Mouse (Mus musculus) bone marrow macrophage, adult 2 months (primary cell): ENCODE results near the gene Fosl2. TPM values are rescaled to one million over a fixed set of nuclear protein-coding genes. Genes with fewer than 3 reads are reported as not detected.
A peak's percentile ranks its signal among the peaks of the same experiment; 100 is the strongest.

Experiments used
- H3K27ac ChIP-seq: 2 replicates; pipeline ENCODE4 v1.5.1; 2012; ENCODE audit warnings: low read depth, low read length; ENCODE audit not compliant: insufficient read depth
- H3K4me1 ChIP-seq: 2 replicates; pipeline ENCODE4 v1.6.1; 2012; ENCODE audit warnings: low read length; ENCODE audit not compliant: control insufficient read depth, insufficient read depth
- H3K4me3 ChIP-seq: 2 replicates; pipeline ENCODE4 v1.5.1; 2012; ENCODE audit warnings: mild to moderate bottlenecking, low read length, moderate library complexity; ENCODE audit not compliant: insufficient read depth
- CTCF ChIP-seq: IDR thresholded peaks from 2 replicates; pipeline ENCODE4 v1.5.1; 2012; ENCODE audit warnings: low read depth, mild to moderate bottlenecking, low read length, moderate library complexity
- POLR2A ChIP-seq: IDR thresholded peaks from 2 replicates; pipeline ENCODE4 v1.6.1; 2012; ENCODE audit warnings: mild to moderate bottlenecking, low read depth, low read length, borderline replicate concordance
- polyA plus RNA-seq: library from polyadenylated mRNA; stranded (reverse); fragments of >200 nt; gene quantifications from 2 replicates; pipeline ENCODE4 v1.2.4, GENCODE M21; 2012; ENCODE audit not compliant: missing spikeins, insufficient read depth, insufficient read length

The Fosl2 gene
- polyA plus RNA-seq, 1 experiment, result 18.7 TPM

DNA sequence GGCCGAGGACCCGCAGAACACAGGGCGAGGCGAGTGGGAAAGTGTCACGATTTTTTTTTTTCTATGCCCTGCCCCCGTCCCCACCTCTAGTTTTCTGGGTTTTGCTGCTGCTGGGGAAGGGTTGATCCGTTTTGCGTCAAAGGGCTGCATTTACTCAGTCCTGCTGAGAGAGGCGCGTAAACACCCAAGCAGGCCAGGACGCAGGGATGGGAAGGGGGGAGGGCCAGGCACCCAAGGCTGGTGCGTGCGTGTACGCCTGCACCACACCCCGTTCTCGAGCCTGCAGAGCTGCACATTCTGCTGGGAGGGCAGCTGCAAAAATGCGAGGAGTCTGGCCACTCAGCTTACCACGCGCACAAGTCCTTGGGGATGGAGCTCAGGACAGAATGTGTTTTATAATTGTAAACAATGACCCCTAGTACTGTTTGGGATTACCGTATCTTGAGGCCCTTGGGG is 2.0 kb upstream of the Fosl2 start:
- TF ChIP-seq POLR2A (no peak), CTCF (no peak)
- Histone ChIP-seq H3K4me1 (peaks cover 16% of the 10 kb centered on the region), H3K27ac (no peak overlapping the region), H3K4me3 (peak overlapping the region; percentile 62)

DNA sequence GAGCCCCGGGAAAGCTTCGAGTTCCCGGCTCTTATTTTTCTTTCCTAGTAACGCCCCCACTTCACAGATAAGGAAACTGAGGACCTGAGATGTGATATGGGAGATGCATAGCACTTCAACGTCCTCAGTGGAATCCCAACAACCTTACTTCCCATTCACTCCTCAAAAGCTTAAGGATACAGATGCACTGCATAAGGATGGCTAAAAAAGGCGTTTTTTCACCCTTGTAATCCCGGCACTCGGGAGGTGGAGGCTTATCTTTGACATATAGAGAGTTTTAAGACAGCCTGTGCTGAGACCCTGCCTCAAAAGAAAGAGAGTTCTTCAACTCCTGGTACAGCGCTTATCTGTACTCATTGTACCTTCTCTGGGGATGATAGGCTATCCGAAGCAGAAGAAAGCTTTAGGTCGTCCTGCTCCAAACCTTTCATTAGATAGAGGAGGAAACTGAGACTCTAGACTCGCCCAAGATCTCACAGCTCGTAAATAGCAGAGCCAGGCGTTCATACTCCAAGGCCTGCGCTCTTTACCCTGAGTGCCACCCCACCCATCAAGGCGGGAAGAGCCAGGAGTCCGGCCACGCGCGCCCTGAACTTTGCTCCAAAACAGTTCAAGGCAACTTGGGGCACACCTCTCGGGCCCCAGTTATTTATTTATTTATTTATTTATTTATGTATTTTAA is 1.4 kb upstream of the Fosl2 start:
- Histone ChIP-seq H3K27ac (no peak overlapping the region), H3K4me3 (peak overlapping the region; percentile 62), H3K4me1 (peaks cover 20% of the 10 kb centered on the region)
- TF ChIP-seq CTCF (no peak), POLR2A (no peak)

DNA sequence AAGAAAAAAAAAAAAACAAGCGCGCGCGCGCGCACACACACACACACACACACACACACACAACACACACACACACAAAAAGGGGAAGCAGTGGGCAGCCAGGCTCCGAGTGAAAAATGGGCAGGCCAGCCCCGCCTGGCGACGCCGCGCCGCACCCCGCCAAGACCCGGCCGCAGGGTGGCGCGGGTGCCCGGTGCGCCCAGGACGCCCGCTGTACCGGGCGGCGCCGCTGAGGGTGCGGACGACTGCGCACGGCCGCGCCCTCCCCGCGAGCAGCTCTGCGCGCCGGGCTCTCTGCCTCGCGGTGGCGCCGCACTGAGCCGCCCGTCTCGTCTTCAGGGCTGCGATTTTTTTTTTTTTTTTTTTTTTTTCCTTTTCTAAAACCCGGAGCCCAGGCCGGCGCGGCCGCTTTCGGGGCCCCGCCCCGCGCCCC is 682 bp upstream of the Fosl2 start:
- Histone ChIP-seq H3K27ac (peak overlapping the region; percentile 86), H3K4me1 (peaks cover 23% of the 10 kb centered on the region), H3K4me3 (peak overlapping the region; percentile 76)
- TF ChIP-seq CTCF (0 out of 2 replicates have a peak, but pooled peaks have one; percentile 13), POLR2A (no peak)

DNA sequence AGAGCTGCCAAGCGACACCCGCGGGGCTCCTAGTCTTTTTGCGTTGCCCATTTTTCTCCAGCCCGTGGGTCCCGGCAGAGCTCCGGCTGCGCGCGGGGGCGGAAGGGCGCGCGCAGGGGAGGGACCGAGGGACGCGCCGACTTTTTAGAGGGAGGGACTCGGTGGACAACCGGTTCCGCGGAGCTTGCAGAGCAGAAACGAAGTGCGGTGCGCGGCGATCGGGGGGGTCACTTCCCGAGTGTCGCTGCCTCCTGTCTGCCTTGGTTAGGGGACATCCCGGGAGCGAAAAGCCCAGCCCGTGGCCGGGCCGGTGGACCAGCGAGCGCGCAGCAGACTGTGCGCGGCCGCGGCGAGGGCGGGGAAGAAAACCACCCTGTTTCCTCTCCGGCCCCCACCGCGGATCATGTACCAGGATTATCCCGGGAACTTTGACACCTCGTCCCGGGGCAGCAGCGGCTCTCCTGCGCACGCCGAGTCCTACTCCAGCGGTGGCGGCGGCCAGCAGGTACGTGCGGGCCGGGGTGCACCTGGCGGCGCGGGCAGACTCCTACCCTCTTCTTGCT is 781 bp downstream of the Fosl2 start:
- H3K4me1 ChIP-seq, result peaks cover 25% of the 10 kb centered on the region
- peak overlapping the region; percentile 76 for H3K4me3 ChIP-seq
- TF ChIP-seq POLR2A, result no peak
- TF ChIP-seq CTCF, result no peak
- peak overlapping the region; percentile 80 for H3K27ac ChIP-seq

DNA sequence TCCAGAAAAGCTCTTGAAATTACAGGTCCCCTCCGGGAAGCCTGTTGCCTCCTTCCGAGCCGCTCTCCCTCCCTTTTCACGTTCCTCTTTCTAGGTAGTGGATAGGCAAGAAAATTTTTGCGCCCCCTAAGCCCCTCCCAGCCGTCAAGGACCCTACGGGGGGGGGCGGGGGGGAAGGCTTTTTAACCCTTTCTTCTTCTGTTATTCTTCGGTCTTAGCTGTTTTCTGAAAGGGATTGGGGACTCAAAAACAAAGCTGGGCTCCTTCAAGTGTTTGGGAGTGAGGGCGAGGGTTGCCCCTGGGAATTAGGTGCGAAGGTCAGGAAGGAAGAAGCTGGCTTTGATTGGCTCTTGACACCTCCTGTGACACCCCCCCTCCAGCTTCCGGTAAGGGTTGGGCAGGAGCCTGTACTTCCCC is 1.5 kb downstream of the Fosl2 start:
- peaks cover 25% of the 10 kb centered on the region for H3K4me1 ChIP-seq
- H3K4me3 ChIP-seq, result peak overlapping the region; percentile 76
- H3K27ac ChIP-seq, result no peak overlapping the region
- TF ChIP-seq CTCF (no peak), POLR2A (no peak)

DNA sequence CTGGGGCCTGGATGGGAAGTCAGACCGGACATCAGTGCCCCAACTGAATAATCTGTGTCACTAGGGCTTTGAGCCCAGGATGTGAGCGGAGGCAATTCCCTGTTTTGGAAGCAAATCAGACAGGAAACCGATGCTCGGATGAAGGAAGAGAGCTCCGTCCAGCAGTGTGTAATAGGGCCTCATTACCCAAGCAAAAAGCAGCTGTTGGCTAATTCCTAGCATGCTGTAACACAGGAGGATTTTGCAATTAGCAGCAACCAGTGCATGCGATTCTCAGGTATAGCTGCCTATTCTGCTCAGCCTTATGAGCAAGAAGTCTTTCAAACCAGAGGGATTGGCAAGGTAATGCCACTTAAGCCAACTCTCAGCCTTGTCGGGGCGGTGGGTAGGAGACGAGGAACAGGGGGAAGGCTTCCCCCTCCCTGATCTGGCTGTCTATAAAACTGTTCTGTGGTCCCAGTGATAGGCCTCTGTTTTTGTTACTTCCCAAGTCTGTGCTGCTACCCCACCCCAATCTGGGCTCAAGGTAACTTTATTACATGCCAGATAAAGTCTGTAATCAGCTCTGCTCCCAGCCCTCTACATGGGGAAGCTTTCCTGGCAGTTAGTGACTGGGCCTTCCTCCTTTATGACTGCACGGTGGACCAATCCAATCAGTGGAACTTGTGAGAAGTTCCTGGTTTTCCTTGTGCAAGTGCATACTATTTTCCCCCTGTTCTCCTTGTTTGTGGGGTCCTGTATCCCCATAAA is 3.0 kb downstream of the Fosl2 start:
- peak overlapping the region; percentile 56 for H3K27ac ChIP-seq

DNA sequence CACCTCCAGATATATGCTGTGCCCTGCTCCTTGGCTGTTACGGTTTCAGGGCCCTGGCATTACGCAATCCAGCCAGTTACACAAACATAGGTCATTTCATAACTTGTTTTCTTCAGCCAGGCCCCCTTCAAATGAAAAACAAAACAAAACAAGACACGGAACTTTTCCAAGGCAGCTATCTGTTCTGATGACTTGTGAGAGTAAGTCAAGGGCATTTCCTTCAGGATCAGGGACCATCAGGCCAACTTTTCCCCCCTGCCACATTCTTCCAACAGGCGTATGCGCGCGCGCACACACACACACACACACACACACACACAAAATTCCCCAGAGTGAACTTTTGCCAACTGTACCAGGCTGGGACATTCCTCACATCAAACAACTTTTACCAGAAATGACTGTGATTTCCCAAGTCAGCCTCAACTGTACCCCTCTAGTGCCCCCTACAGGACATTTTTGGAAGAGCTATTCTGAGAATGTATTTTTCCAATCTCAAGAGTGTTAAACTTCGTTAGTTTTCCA is 4.0 kb downstream of the Fosl2 start:
- Histone ChIP-seq H3K27ac (peak overlapping the region; percentile 56), H3K4me1 (peaks cover 20% of the 10 kb centered on the region), H3K4me3 (peak overlapping the region; percentile 10)
- TF ChIP-seq CTCF, result peak; percentile 34; the same call in 1 of the 2 replicates
- no peak for TF ChIP-seq POLR2A

More for the DNA sequence above, 3.0 kb downstream of the Fosl2 start:
- H3K4me1 ChIP-seq, result peaks cover 25% of the 10 kb centered on the region
- TF ChIP-seq POLR2A (no peak), CTCF (no peak)
- H3K4me3 ChIP-seq, result peak overlapping the region; percentile 25

DNA sequence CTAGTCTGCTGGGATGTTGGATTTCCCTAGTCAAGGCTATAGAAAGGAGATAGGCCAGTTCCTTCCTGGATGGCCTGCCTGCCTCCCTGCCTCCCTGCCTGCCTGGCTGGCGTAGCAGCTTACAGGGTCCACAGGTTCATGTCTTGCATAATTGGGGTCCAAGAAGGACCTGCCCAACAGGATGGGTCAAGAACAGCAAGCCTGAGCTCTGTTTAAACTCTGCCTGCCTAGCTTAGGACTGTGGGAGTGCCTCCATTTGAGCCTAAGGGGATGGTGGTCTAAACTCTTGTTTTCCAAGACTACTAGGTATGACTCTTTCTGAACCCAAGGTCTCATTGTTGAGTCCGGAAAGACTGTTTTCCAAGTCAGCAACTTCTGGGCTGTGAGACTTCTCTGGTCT is 6.3 kb downstream of the Fosl2 start:
- TF ChIP-seq POLR2A (no peak), CTCF (no peak)
- Histone ChIP-seq H3K27ac (no peak overlapping the region), H3K4me1 (peaks cover 20% of the 10 kb centered on the region), H3K4me3 (no peak overlapping the region)

DNA sequence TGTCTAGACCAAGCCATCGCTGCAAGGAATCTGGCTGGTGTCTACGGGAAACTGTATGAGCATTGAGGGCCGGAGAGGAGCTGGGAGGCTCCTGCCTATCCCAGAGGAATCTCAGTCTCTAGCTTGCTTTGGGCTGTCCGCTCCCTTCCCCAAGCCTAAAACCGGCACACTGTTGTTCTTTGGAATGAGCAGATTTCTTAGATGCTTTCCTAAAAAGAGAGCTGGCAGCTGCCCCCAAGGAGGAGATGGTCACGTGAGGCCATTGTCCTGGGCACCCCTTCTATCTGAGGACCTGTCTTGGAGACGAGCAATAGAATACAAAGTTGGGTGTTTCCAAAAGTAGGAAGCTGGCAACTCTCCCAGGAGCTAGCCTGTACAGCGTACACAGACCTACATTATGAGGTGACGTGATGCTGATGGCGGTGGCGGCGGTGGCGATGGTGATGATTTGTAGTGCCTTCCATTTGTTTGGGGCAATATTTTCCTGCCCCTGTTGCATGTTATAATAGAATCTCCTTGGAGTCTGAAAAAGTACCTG is 7.9 kb downstream of the Fosl2 start:
- H3K4me1 ChIP-seq, result peaks cover 9% of the 10 kb centered on the region
- no peak overlapping the region for H3K27ac ChIP-seq
- no peak overlapping the region for H3K4me3 ChIP-seq
- no peak for TF ChIP-seq CTCF
- TF ChIP-seq POLR2A, result no peak
